ENCODE assay signal across 29 mouse cellular contexts in the genomic region with DNA sequence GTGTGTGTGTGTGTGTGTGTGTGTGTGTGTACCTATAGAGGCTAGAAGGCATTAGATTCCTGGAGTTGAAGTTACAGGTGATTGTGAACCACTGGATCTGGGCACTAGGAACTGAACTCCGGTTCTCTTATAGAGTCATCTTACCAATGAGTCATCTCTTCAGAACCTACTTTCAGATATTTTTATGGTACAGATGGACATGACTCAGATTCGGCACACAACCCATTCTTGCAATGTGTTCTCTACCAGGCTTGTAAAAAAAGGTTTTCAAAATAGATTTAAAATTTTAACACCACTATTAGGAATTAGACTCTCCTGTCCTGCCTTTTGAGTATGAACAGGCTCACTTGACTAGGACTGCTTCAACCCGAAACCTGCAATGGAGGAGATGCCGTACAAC.
DNase-seq lines count a peak whose midpoint lies in the region; ATAC-seq and TF ChIP-seq lines count a peak whose summit lies in the region.
"Had no signal": no experiment of that assay in that cellular context is flagged by ENCODE, and none has a peak within 500 bp of the region (broad histone marks: within the 10 kb centered on the region; RNA-seq: fewer than 3 reads in every experiment).

No protein-coding gene starts in this region.

- peak; percentile 78 for ATAC-seq in frontal cortex, adult (ENCODE audit: low TSS enrichment)
- ATAC-seq: activated CD4-positive, CD25-positive, alpha-beta regulatory T cell, adult 4 months; forebrain, embryonic 15.5 days; hindbrain, embryonic 16.5 days had no signal

- no peak for TF ChIP-seq CTCF in left cerebral cortex, adult 2 months (IDR thresholded peaks at IDR 0.05)

- H3K27ac ChIP-seq in left cerebral cortex, adult 2 months: no peak overlapping the region; the same call in 1 of the 2 replicates
- H3K27ac ChIP-seq: embryonic facial prominence, embryonic 10.5 days; embryonic facial prominence, embryonic 13.5 days; forebrain, embryonic 12.5 days; forebrain, embryonic 15.5 days; heart, embryonic 15.5 days; hindbrain, embryonic 10.5 days; hindbrain, embryonic 13.5 days had no signal

- intact Hi-C loops in left cerebral cortex, adult 2 months (cut with DNase I): loop anchor here (5.0 kb wide), 1 partner anchor 75 kb away; no protein-coding TSS in a partner anchor

- no peak for DNase-seq in frontal cortex, postnatal 14 days (ENCODE audit: low spot score in 2 of 2)
- peak; percentile 12 for DNase-seq in layer of hippocampus, adult 11-12 months (ENCODE audit: low spot score)
- no peak for DNase-seq in layer of hippocampus, postnatal 36 days
- peak; percentile 5 to 16 for DNase-seq in left cerebral cortex, adult 18-20 months (ENCODE audit: low spot score in 2 of 2)
- DNase-seq in left cerebral cortex, adult 2 months (ENCODE audit: extremely low spot score in 1 of 2, low spot score in 2 of 2): no peak
- peak; percentile 6 to 9 for DNase-seq in right cerebral cortex, adult 2 months (ENCODE audit: low spot score in 2 of 2)
- DNase-seq in right cerebral cortex, postnatal 4 days: no peak
- DNase-seq: adrenal gland, adult 8-10 months; cerebellum, adult 11-12 months; cerebellum, adult 8-10 months; cerebellum, postnatal 10 days; cerebellum, postnatal 36 days; embryo, embryonic 11 days; gastrocnemius, postnatal 25 days; heart, adult 18-20 months; heart, postnatal 10 days; heart, postnatal 36 days had no signal

- no peak overlapping the region for H3K4me3 ChIP-seq in left cerebral cortex, adult 2 months
- H3K4me3 ChIP-seq: embryonic facial prominence, embryonic 10.5 days; embryonic facial prominence, embryonic 13.5 days; erythroblast, embryonic 14.5 days; forebrain, embryonic 12.5 days; forebrain, embryonic 15.5 days; heart, embryonic 12.5 days; heart, embryonic 15.5 days; hindbrain, embryonic 10.5 days; hindbrain, embryonic 13.5 days had no signal

Comparison
In these comparisons a context has a peak if more than half of its experiments do, and no peak if none do; other contexts are left out.
1. DNase-seq: peak in layer of hippocampus, adult 11-12 months (single experiment), left cerebral cortex, adult 18-20 months (2 of 2) and right cerebral cortex, adult 2 months (2 of 2); none in frontal cortex, postnatal 14 days (0 of 2), layer of hippocampus, postnatal 36 days (0 of 2), left cerebral cortex, adult 2 months (0 of 2) and right cerebral cortex, postnatal 4 days (single experiment).